ENCODE assay signal across 8 mouse cellular contexts in genomic region chr19:40894071-40894506, GRCm38 (mm10). TPM values are rescaled to one million over a fixed set of nuclear protein-coding genes. Genes with fewer than 3 reads are reported as not detected.
A peak's percentile ranks its signal among the peaks of the same experiment; 100 is the strongest.
DNase-seq lines count a peak whose midpoint lies in the region; ATAC-seq lines count a peak whose summit lies in the region.

No protein-coding gene starts in this region.

- H3K9ac ChIP-seq in liver, embryonic 12.5 days = peak overlapping the region; percentile 79

- H3K4me2 ChIP-seq in liver, embryonic 12.5 days = peak overlapping the region; percentile 77

- no peak for ATAC-seq in erythroblast, adult 5-6 weeks (replicated peaks; ENCODE audit: low FRiP score, poor library complexity, severe bottlenecking)
- peak; percentile 38; the same call in 1 of the 2 replicates for ATAC-seq in liver, embryonic 12.5 days

- WGBS in liver, embryonic 12.5 days (ENCODE audit: insufficient replicate concordance) = 47% methylated on average over 21 of the region's 21 CpGs

- peaks cover 15% of the 10 kb centered on the region for H3K4me1 ChIP-seq in erythroblast, embryonic 14.5 days (ENCODE audit: control insufficient read depth)
- H3K4me1 ChIP-seq in liver, embryonic 12.5 days = peaks cover 15% of the 10 kb centered on the region

- peak; percentile 4 for DNase-seq in retina, postnatal 7 days (ENCODE audit: low read depth, low spot score)
- DNase-seq in retina, postnatal 1 day = no peak
- DNase-seq in testis, postnatal 10 days (ENCODE audit: low spot score) = peak; percentile 64
- DNase-seq in cerebellum, adult 11 months = no peak
- DNase-seq in cerebellum, postnatal 25 days = no peak

- H3K27ac ChIP-seq in liver, embryonic 12.5 days = peak overlapping the region; percentile 84

- peak overlapping the region; percentile 87 for H3K4me3 ChIP-seq in erythroblast, embryonic 14.5 days (replicated peaks)
- H3K4me3 ChIP-seq in liver, embryonic 12.5 days = peak overlapping the region; percentile 83

- peaks cover 4% of the 10 kb centered on the region for H3K9me3 ChIP-seq in erythroblast, embryonic 14.5 days (ENCODE audit: control insufficient read depth, low read length)
- H3K9me3 ChIP-seq in liver, embryonic 12.5 days (replicated peaks) = peaks cover 6% of the 10 kb centered on the region; the same call in 1 of the 2 replicates

- H3K27me3 ChIP-seq in erythroblast, embryonic 14.5 days (ENCODE audit: control insufficient read depth) = peaks cover 46% of the 10 kb centered on the region
- H3K27me3 ChIP-seq in liver, embryonic 12.5 days (replicated peaks) = peaks cover 29% of the 10 kb centered on the region

- H3K36me3 ChIP-seq in erythroblast, embryonic 14.5 days (ENCODE audit: control insufficient read depth) = no peaks in the 10 kb centered on the region
- peaks cover 6% of the 10 kb centered on the region for H3K36me3 ChIP-seq in liver, embryonic 12.5 days

RNA-seq across cellular contexts. Expression of gene Zfp518a, which starts 0.4 kb away (rescaled TPM):
- polyA plus RNA-seq in erythroblast, embryonic 14.5 days (2012) = 0.02 TPM in 1 of 2 replicates, not detected in the other
- 6.9 and 9.0 TPM in 2 replicates for total RNA-seq in erythroblast, adult 5-6 weeks (2015; ENCODE audit: low replicate concordance)
- total RNA-seq in erythroblast, adult 5-6 weeks (2017; ENCODE audit: low replicate concordance) = 6.3 and 9.3 TPM in 2 replicates
- polyA plus RNA-seq in liver, embryonic 12.5 days (2016; fragmentation: Nextera tagmentation; extraction: Ambion mirVana) = 5.6 and 7.4 TPM in 2 replicates

Comparison
In these comparisons a context has a peak if more than half of its experiments do, and no peak if none do; other contexts are left out.
1. DNase-seq: peak in retina, postnatal 7 days (single experiment) and testis, postnatal 10 days (single experiment); none in retina, postnatal 1 day (single experiment), cerebellum, adult 11 months (single experiment) and cerebellum, postnatal 25 days (0 of 2).